Mouse (Mus musculus): Measurements from ENCODE around the gene Ttll12. TPM values are rescaled to one million over a fixed set of nuclear protein-coding genes. Genes with fewer than 3 reads are reported as not detected.

Gene Ttll12
- polyA plus RNA-seq, 1 experiment from 2014 or later, result 14.1 TPM

DNA sequence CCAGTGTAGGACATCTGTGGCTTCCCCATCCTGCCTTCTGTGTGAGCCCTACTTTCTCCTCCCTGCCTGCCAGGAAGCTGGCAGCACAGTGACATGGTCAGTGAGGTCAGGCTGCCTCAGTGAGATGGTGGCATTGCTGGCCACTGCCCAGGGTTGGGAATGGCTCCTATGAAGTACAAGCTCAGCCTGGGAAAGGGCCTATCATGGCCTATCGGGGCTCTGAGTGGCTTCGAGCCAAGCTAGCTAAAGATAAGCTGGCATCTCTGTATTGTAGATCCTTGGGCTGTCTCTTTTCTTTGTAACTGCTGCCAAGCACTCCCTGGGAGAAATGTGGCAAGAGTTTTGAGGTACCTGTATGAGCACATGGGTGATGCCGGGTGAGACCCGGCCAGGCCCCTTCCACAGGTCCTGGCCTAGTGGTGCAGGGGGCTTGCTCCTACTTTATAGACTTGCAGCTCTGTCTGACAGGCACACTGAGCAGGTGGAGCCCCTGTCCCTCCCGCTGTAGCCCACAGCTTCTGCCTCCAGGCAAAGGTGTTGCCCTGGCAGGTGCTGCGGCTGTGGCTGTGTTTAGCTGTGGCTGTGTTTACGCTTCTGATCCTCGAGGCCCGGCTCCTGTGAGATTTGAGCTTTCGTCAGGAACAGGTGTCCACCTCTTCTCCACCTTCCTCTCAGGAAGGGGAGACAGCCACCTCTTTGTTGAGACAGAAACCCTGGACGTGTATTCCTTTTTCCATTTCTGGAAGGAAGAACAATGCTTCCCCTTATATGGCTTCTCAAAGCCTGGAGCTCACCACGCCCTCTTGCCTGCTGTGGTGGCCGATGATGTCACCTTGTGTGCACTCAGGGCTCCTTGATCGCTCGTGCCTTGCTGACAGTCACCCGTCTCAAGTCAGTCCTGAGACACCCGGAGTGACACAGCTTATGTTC is 59.7 kb downstream of the Ttll12 start:
- Histone ChIP-seq H3K4me1 (replicated peaks; ENCODE audit: control insufficient read depth, insufficient read depth, low read length) (no peaks in the 10 kb centered on the region), H3K36me3 (ENCODE audit: control insufficient read depth, insufficient read depth) (no peaks in the 10 kb centered on the region), H3K9me3 (ENCODE audit: control insufficient read depth) (no peaks in the 10 kb centered on the region), H3K27me3 (replicated peaks; ENCODE audit: control insufficient read depth, insufficient read depth, low read length) (no peaks in the 10 kb centered on the region), H3K4me3 (ENCODE audit: low read depth, low read length) (no peak overlapping the region), H3K27ac (ENCODE audit: low read depth, low read length) (no peak overlapping the region; the same call in 1 of the 2 replicates), H3K9ac (ENCODE audit: low read depth, low read length) (no peak overlapping the region), H3K4me2 (replicated peaks; ENCODE audit: low read depth) (no peak overlapping the region; the same call in 1 of the 2 replicates)
- no peak for TF ChIP-seq CTCF (IDR thresholded peaks at IDR 0.05; ENCODE audit: low read depth)
- 39% methylated on average over 17 of the region's 17 CpGs for WGBS
- peak; percentile 78 for ATAC-seq

- no peak overlapping the region for H3K4me2 ChIP-seq (replicated peaks; ENCODE audit: low read depth)
- H3K27ac ChIP-seq (ENCODE audit: low read depth, low read length), result no peak overlapping the region
- no peaks in the 10 kb centered on the region for H3K9me3 ChIP-seq (ENCODE audit: control insufficient read depth)
- no peaks in the 10 kb centered on the region for H3K36me3 ChIP-seq (ENCODE audit: control insufficient read depth, insufficient read depth)
- no peak for TF ChIP-seq CTCF (IDR thresholded peaks at IDR 0.05; ENCODE audit: low read depth)
- WGBS, result 81% methylated on average over 7 of the region's 7 CpGs
- no peak for ATAC-seq
- H3K4me1 ChIP-seq (replicated peaks; ENCODE audit: control insufficient read depth, insufficient read depth, low read length), result no peaks in the 10 kb centered on the region
- H3K4me3 ChIP-seq (ENCODE audit: low read depth, low read length), result no peak overlapping the region
- H3K27me3 ChIP-seq (replicated peaks; ENCODE audit: control insufficient read depth, insufficient read depth, low read length), result peaks cover 4% of the 10 kb centered on the region; the same call in 1 of the 2 replicates
- H3K9ac ChIP-seq (ENCODE audit: low read depth, low read length), result no peak overlapping the region
These were observed 62.4 kb downstream of the Ttll12 start for GRCm38 (mm10) chr15:83532606-83533005.

DNA sequence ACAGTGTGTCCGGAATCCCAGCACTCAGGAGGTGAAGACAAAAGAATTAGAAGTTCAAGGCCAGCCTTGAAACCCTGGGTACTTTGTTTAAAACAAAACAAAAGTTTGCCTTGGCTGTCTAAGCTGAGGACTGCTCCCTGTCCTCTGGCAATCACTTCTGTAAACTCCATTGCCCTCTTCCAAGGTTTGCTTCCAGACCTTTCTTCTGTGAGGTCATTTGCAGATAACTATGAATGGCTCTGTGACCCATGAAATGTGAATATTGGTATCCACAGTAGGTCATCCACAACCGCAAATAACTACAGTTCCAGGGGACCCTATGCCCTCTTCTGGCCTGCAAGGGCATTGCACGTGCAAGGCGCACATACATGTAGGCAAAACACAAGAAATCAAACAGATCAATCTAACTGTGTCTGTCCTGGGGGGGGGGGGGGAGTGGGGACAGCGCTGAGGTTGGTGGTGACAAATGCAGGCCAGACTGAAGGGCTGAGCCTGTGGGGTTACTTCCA is 62.9 kb downstream of the Ttll12 start:
- ATAC-seq, result no peak
- Histone ChIP-seq H3K9me3 (ENCODE audit: control insufficient read depth) (no peaks in the 10 kb centered on the region), H3K4me3 (ENCODE audit: low read depth, low read length) (no peak overlapping the region), H3K9ac (ENCODE audit: low read depth, low read length) (no peak overlapping the region), H3K27me3 (replicated peaks; ENCODE audit: control insufficient read depth, insufficient read depth, low read length) (peaks cover 8% of the 10 kb centered on the region; the same call in 1 of the 2 replicates), H3K27ac (ENCODE audit: low read depth, low read length) (no peak overlapping the region), H3K36me3 (ENCODE audit: control insufficient read depth, insufficient read depth) (no peaks in the 10 kb centered on the region), H3K4me2 (replicated peaks; ENCODE audit: low read depth) (no peak overlapping the region), H3K4me1 (replicated peaks; ENCODE audit: control insufficient read depth, insufficient read depth, low read length) (no peaks in the 10 kb centered on the region)
- peak; percentile 52 for TF ChIP-seq CTCF (IDR thresholded peaks at IDR 0.05; ENCODE audit: low read depth)
- 89% methylated on average over 5 of the region's 5 CpGs for WGBS

DNA sequence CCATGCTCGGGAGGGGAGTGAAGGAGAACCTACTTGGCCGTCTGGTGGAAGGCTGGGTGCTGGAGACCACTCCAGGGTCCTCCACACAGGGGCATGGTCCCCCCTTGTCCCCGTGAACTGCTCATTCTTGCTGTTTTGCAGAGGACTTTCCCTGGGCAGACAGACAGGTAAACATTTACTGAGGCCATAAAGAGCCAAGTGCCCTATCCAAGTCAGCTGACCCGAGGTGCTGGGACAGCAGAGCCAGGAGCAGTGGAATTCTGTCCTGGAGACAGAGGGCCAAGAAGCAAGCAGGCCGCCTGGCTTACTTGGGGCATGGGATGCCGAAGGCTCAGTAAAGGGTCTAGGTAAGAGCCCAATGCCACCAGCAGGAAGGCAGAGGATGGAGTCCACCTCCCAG is 64.3 kb downstream of the Ttll12 start:
- no peak overlapping the region; the same call in 1 of the 2 replicates for H3K27ac ChIP-seq (ENCODE audit: low read depth, low read length)
- TF ChIP-seq CTCF (IDR thresholded peaks at IDR 0.05; ENCODE audit: low read depth), result no peak
- H3K4me1 ChIP-seq (replicated peaks; ENCODE audit: control insufficient read depth, insufficient read depth, low read length), result 0 out of 2 replicates have a peak, but pooled peaks cover 2% of the 10 kb centered on the region
- H3K27me3 ChIP-seq (replicated peaks; ENCODE audit: control insufficient read depth, insufficient read depth, low read length), result peaks cover 19% of the 10 kb centered on the region; the same call in 1 of the 2 replicates
- WGBS, result 52% methylated on average over 6 of the region's 6 CpGs
- H3K4me2 ChIP-seq (replicated peaks; ENCODE audit: low read depth), result no peak overlapping the region
- H3K36me3 ChIP-seq (ENCODE audit: control insufficient read depth, insufficient read depth), result no peaks in the 10 kb centered on the region
- no peak overlapping the region for H3K4me3 ChIP-seq (ENCODE audit: low read depth, low read length)
- no peak for ATAC-seq
- no peak overlapping the region for H3K9ac ChIP-seq (ENCODE audit: low read depth, low read length)
- no peaks in the 10 kb centered on the region for H3K9me3 ChIP-seq (ENCODE audit: control insufficient read depth)

DNA sequence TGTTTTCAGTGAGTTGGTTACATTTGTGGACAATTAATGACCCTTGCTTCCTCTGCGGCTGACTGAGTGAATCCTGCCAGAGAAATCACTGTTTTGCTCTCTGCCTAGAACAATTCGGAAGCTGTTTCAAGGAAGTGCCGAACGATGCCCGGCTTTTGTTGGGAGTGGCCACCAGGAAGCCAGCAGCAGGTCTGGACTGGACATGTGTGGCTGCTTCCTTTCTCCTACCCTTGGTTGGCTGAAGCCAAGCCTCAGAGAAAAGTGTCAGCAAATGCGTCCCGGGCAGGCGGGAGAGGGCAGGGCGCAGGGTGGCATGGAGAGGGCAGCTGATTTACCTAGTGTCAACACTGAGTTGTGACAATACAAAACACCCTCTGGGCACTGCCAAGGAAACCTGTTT is 64.7 kb downstream of the Ttll12 start:
- ATAC-seq, result peak; percentile 32; the same call in 1 of the 2 replicates
- H3K9ac ChIP-seq (ENCODE audit: low read depth, low read length), result no peak overlapping the region
- TF ChIP-seq CTCF (IDR thresholded peaks at IDR 0.05; ENCODE audit: low read depth), result no peak

GRCm38 (mm10) chr15:83529765-83530164 is 65.2 kb downstream of the Ttll12 start:
- Histone ChIP-seq H3K4me2 (replicated peaks; ENCODE audit: low read depth) (no peak overlapping the region), H3K9ac (ENCODE audit: low read depth, low read length) (no peak overlapping the region), H3K4me1 (replicated peaks; ENCODE audit: control insufficient read depth, insufficient read depth, low read length) (0 out of 2 replicates have a peak, but pooled peaks cover 2% of the 10 kb centered on the region), H3K36me3 (ENCODE audit: control insufficient read depth, insufficient read depth) (no peaks in the 10 kb centered on the region), H3K27me3 (replicated peaks; ENCODE audit: control insufficient read depth, insufficient read depth, low read length) (peaks cover 22% of the 10 kb centered on the region; the same call in 1 of the 2 replicates), H3K9me3 (ENCODE audit: control insufficient read depth) (no peaks in the 10 kb centered on the region), H3K4me3 (ENCODE audit: low read depth, low read length) (no peak overlapping the region), H3K27ac (ENCODE audit: low read depth, low read length) (no peak overlapping the region)
- TF ChIP-seq CTCF (IDR thresholded peaks at IDR 0.05; ENCODE audit: low read depth), result no peak
- ATAC-seq, result no peak
- 79% methylated on average over 5 of the region's 5 CpGs for WGBS

More for the DNA sequence above, 64.7 kb downstream of the Ttll12 start:
- peaks cover 22% of the 10 kb centered on the region; the same call in 1 of the 2 replicates for H3K27me3 ChIP-seq (replicated peaks; ENCODE audit: control insufficient read depth, insufficient read depth, low read length)
- H3K27ac ChIP-seq (ENCODE audit: low read depth, low read length), result no peak overlapping the region; the same call in 1 of the 2 replicates
- no peaks in the 10 kb centered on the region for H3K9me3 ChIP-seq (ENCODE audit: control insufficient read depth)
- 0 out of 2 replicates have a peak, but pooled peaks cover 2% of the 10 kb centered on the region for H3K4me1 ChIP-seq (replicated peaks; ENCODE audit: control insufficient read depth, insufficient read depth, low read length)
- 54% methylated on average over 9 of the region's 9 CpGs for WGBS
- no peak overlapping the region for H3K4me3 ChIP-seq (ENCODE audit: low read depth, low read length)
- no peaks in the 10 kb centered on the region for H3K36me3 ChIP-seq (ENCODE audit: control insufficient read depth, insufficient read depth)
- no peak overlapping the region for H3K4me2 ChIP-seq (replicated peaks; ENCODE audit: low read depth)

Data from intestine, postnatal 0 days (tissue).